10 mouse cellular contexts compared by ENCODE assay signal in genomic region chr11:66998467-66999403, GRCm38 (mm10). TPM values are rescaled to one million over a fixed set of nuclear protein-coding genes. Genes with fewer than 3 reads are reported as not detected.
DNase-seq lines count a peak whose midpoint lies in the region; ATAC-seq and TF ChIP-seq lines count a peak whose summit lies in the region.
"Had no signal": no experiment of that assay in that cellular context is flagged by ENCODE, and none has a peak within 500 bp of the region (broad histone marks: within the 10 kb centered on the region; RNA-seq: fewer than 3 reads in every experiment).

No protein-coding gene starts in this region.

- peak; percentile 68 for DNase-seq in ovary, adult 18-20 months (ENCODE audit: low spot score)
- DNase-seq in ovary, postnatal 10 days (ENCODE audit: low spot score): no peak
- DNase-seq in cerebellum, postnatal 14 days: peak; percentile 71 to 76
- DNase-seq in kidney, adult 9 months: peak; percentile 88
- DNase-seq in right cerebral cortex, postnatal 25 days: peak; percentile 25
- DNase-seq in spleen, postnatal 36 days (ENCODE audit: low spot score in 2 of 2): no peak
- DNase-seq in liver, postnatal 0 days: no peak
- no peak for DNase-seq in thymus, postnatal 14 days

- H3K9ac ChIP-seq in liver, postnatal 0 days (replicated peaks): no peak overlapping the region

- H3K27me3 ChIP-seq in liver, postnatal 0 days (ENCODE audit: insufficient read depth, low read length): no peaks in the 10 kb centered on the region

- H3K27ac ChIP-seq in liver, postnatal 0 days (ENCODE audit: low read depth): no peak overlapping the region
- H3K27ac ChIP-seq: macrophage had no signal

- no peak overlapping the region for H3K4me2 ChIP-seq in liver, postnatal 0 days (ENCODE audit: low read depth, low read length)

- no peak for TF ChIP-seq CTCF in liver, postnatal 0 days (IDR thresholded peaks at IDR 0.05; ENCODE audit: low read depth)

- no peak for TF ChIP-seq EP300 in liver, postnatal 0 days (IDR thresholded peaks at IDR 0.05; ENCODE audit: low read depth)

- no peak overlapping the region for H3K4me3 ChIP-seq in liver, postnatal 0 days (ENCODE audit: low read depth, low read length)

- no peaks in the 10 kb centered on the region for H3K36me3 ChIP-seq in liver, postnatal 0 days (replicated peaks; ENCODE audit: insufficient read depth, low read length)

- WGBS in liver, postnatal 0 days (ENCODE audit: insufficient replicate concordance): 65% methylated on average over 14 of the region's 14 CpGs

- ATAC-seq in liver, postnatal 0 days: no peak

- H3K4me1 ChIP-seq in liver, postnatal 0 days (ENCODE audit: insufficient read depth): no peaks in the 10 kb centered on the region

- H3K9me3 ChIP-seq in liver, postnatal 0 days (ENCODE audit: low read length): no peaks in the 10 kb centered on the region

RNA-seq across cellular contexts. Expression of gene Tmem220, which starts 26.2 kb away (rescaled TPM):
- 4.2 and 4.9 TPM in 2 replicates for polyA plus RNA-seq in liver, postnatal 0 days (2015; fragmentation: Nextera tagmentation; extraction: Ambion mirVana)

RNA-seq across cellular contexts. Expression of gene Tmem238l, which starts 42.3 kb away (rescaled TPM):
- polyA plus RNA-seq in liver, postnatal 0 days (2015; fragmentation: Nextera tagmentation; extraction: Ambion mirVana): not detected in 2 replicates
- polyA plus RNA-seq: macrophage; spleen, adult 2 months had no signal

RNA-seq across cellular contexts. Expression of gene Adprm, which starts 53.7 kb away (rescaled TPM):
- 15.0 and 15.4 TPM in 2 replicates for polyA plus RNA-seq in liver, postnatal 0 days (2015; fragmentation: Nextera tagmentation; extraction: Ambion mirVana)

RNA-seq across cellular contexts. Expression of gene Sco1, which starts 53.7 kb away (rescaled TPM):
- polyA plus RNA-seq in liver, postnatal 0 days (2015; fragmentation: Nextera tagmentation; extraction: Ambion mirVana): 7.4 and 7.7 TPM in 2 replicates

Comparison
In these comparisons a context has a peak if more than half of its experiments do, and no peak if none do; other contexts are left out.
1. DNase-seq: peak in ovary, adult 18-20 months (single experiment), cerebellum, postnatal 14 days (2 of 2), kidney, adult 9 months (single experiment) and right cerebral cortex, postnatal 25 days (single experiment); none in ovary, postnatal 10 days (single experiment), spleen, postnatal 36 days (0 of 2), liver, postnatal 0 days (single experiment) and thymus, postnatal 14 days (single experiment).